Mouse (Mus musculus) brain, embryonic 14.5 days (tissue): ENCODE data around the gene Tead3.

Source experiments
- CTCF ChIP-seq: fragments of 200-500 bp; IDR thresholded peaks from 2 replicates; pipeline ENCODE4 v1.5.1; 2012; ENCODE audit warnings: inconsistent platforms, mild to moderate bottlenecking, moderate library complexity, borderline replicate concordance; ENCODE audit not compliant: insufficient read depth, insufficient read length; ENCODE audit errors: extremely low read depth
- POLR2A ChIP-seq: fragments of 200-500 bp; IDR thresholded peaks from 2 replicates; pipeline ENCODE4 v1.6.1; 2012; ENCODE audit warnings: mild to moderate bottlenecking, inconsistent platforms, borderline replicate concordance; ENCODE audit not compliant: poor library complexity, insufficient read depth, insufficient read length, severe bottlenecking; ENCODE audit errors: extremely low read depth

- TF ChIP-seq CTCF (peak; percentile 15; the same call in 1 of the 2 replicates), POLR2A (no peak)
Measured at GRCm38 (mm10) chr17:28312232-28313211, 38.1 kb downstream of the Tead3 start.
